Mouse (Mus musculus): Measurements from ENCODE around the gene 2200002D01Rik.

Gene 2200002D01Rik

DNA sequence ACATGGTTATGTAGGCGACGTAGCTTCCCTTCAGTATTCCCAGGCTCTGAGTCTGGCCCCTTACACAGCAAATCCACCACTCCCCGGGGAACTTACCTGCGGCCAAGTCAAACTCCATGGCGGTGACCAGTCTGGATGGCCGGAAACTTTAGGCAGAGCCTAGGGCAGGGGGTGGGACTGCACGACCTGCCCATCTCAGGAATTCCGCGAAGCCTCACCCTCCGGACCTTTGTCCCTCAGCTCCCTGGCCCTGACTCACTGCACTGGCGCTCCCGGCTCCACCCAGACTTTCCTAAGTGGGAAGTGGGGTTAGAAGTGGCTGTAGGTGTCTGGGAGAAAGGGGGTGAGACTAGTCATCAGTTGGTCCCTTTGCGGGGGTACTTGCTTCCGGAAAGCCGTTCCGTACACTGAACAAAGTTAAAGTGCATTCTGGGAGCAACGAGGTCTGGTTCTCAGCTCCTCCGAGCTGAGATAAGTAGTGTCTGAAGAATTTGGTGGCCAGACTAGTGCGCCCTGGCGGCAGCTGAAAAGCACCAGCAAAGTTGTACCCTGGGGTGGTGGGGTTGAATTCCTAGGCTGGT is at the start of gene 2200002D01Rik:
Gene 2200002D01Rik, minus strand, starts transcription at position 206 of the 581 bp plus-strand sequence.
- DNase-seq (ENCODE audit: low spot score), result no peak

DNA sequence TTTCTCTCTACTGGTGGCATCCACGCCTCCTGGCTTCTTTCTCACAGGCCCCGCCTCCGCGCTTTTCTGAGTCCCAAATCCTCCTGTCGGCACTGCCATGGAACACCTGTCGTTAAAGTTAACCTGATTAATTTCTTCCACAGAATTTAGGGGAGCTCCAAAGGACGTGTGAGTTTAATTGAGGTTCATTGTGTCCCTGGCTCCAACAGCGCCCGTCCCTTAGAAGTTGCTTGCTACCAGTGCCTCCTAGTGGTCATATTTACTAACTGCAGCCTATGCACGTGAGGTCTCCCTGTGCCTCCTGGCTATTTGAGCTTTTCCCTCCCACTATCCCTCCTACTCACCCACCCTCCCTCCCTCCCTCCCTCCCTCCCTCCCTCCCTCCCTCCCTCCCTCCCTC is 48.7 kb upstream of the 2200002D01Rik start:
- peak; percentile 15 for DNase-seq (ENCODE audit: low spot score)

DNA sequence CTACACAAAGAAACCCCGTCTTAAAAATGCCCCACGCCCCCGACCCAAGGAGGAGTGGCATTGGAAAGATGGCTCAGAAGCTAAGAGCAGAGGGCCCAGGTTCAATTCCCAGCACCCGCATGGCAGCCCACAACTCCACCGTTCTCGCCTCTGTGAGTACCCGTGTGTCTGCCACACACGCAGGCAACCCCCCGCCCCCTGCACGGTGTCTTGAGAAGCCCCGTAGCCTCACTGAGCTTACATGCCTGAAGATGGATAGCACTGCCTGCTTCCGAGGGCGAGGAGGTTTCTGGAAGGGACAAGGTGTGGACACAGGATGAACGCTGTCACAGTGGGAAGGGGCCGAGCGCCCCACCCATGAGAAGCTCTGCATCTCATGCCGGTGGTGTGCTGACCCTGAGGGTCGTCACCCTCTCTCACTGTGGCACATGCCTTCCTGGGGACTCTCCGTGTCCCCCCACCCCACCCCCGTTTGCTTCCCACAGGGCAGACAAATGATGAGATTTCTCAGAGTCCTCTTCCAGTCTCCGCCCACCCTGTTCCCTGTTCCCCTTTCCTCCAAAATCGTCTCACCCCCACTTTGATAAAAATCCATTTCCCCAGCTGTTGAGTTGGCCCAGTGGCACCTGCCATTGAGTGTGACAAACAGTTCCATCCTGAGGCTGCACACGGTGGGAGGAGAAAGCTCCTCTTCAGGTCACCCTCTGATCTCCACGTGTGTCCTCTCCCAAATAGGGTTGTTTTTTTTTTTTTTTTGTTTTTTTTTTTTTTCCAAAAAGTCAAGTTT is 47.8 kb upstream of the 2200002D01Rik start:
- DNase-seq (ENCODE audit: low spot score), result no peak

DNA sequence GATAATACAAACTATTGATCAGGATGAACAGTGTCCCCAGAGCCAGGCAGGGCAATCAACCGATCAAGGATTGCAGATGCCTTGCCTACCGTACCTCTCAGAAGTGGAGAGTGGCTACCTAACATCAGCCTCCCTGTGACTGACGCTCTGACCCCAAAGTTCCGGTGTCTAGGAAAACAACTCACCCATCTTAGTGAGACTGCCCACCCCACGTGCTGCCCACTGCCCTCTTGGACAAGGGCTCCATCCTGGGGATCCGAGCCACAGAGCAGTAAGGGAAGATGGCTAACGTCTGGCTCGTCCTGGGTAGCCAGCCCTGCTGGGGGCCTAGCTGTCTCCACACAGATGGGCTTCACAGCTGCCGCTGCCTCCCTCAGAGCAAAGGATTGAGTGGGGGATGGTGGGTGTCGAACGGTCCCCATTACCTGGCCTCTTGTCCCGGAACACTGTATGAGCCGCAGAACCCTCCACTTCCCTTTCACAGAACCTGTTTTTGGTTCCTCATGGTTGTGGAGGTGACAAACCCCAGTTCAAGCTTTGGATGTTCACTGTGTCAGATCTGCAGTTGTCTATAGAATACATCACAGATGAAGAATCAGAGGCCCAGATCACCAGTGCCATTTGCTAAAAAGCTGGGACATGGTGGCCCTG is 46.0 kb upstream of the 2200002D01Rik start:
- DNase-seq (ENCODE audit: low spot score), result no peak

DNA sequence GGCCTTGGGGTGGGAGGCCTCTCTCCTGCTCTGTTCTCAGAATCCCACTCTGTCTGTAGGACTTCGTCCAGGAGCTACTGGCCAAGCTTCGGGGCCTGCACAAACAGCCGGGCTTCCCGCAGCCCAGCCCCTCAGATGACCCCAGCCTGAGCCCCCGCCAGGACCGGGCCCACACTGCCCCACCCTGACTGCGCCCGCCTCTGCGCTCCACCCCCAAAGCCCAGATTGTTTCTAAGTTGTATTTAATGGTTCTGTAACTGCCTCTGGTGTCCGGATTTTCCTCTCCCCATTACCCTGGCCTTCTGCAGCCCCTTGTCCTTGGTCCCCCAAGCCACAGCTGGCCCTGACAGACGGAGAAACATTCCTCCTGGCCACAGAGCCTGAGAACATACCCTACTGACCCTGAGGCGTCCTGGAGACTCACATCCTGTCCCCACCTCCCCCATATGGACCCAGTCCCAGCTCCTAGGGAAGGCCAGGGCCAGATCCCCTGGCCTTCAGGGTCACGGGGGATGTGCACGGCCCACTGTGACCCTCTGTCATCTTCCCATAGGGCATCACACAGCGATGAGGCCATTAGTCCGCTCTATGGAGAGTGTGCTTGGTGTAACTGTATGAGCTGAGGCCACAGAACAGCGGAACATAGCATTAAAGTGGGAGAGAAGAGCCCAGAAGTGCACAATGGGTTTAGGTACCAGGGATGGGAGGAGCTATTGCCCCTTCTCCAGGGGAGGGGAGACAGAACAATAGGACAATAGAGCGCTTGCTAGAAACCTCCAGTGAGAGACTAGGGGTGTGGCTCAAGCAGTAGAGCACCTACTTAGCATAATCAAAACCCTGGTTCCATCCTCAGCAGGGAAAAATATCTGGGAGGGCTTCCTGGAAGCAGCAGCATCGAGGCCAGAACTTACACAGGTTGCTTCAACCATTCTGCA is 45.1 kb upstream of the 2200002D01Rik start:
- DNase-seq (ENCODE audit: low spot score), result no peak

DNA sequence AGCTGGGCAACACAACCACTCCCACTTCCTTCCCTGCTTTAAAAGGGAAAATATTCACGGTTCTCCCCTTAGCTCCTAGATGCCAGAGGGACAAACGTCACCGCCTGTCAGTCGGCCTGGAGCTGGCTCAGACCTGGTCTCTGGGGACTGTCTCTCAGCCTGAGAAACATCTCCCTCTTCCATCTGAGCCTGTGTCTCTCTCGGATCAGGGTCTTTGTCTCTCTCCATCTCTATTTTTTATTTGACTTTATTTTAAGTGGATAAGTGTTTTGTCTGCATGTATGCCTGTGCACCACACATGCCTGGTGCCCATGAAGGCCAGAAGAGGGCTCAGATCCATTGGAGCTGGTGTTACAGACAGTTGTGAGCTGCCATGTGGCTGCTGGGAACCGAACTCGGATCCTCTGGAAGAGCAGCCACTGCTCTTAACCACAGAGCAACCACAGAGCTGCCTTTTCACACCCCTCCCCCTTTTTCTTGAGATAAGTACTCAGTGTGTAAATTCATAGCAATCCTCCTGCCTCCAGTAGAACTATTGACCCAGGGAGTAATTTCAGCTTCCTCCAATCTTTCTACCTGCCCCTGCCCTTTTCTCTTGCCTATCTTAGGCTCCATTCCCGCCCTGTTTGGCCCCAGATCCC is 44.3 kb upstream of the 2200002D01Rik start:
- DNase-seq (ENCODE audit: low spot score), result no peak

DNA sequence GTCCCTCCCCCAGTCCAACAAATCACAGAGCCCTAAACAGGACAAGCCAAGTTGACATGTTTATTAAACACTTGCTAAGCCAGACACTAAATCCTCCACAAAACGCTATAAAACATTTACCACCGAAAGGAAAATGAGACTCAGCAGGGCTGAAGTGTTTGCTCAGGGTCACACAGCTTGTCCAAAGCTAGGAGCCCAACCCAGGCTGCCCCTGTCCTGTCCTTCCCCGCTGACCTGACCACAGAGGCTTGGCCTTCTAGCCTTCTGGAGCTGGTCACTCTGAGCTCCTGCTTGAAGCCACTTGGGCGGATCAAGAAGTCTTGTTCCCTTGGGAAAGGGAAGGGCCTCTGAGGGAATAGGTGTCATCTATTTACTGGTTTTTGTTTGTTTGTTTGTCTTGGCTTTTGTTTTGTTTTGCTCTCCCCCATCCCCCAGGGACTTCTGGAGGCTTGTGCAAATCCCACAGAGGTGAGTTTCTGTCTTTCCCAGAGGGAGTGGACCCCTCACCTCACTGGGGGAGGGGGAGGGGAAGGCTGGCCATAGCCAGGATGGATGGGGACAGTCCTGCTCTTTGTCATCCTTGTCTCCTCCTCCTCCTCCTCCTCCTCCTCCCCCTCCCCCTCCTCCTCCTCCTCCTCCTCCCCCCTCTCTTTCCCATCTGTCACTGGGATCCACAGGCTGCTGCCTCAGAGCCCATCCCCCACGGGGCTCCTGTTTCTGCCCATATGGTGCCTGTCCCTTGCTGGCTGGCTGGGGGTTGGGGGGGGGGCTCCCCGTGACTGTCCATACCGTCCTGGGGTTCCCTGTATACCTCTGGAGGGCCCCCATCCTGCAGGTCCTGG is 43.6 kb upstream of the 2200002D01Rik start:
- no peak for DNase-seq (ENCODE audit: low spot score)

DNA sequence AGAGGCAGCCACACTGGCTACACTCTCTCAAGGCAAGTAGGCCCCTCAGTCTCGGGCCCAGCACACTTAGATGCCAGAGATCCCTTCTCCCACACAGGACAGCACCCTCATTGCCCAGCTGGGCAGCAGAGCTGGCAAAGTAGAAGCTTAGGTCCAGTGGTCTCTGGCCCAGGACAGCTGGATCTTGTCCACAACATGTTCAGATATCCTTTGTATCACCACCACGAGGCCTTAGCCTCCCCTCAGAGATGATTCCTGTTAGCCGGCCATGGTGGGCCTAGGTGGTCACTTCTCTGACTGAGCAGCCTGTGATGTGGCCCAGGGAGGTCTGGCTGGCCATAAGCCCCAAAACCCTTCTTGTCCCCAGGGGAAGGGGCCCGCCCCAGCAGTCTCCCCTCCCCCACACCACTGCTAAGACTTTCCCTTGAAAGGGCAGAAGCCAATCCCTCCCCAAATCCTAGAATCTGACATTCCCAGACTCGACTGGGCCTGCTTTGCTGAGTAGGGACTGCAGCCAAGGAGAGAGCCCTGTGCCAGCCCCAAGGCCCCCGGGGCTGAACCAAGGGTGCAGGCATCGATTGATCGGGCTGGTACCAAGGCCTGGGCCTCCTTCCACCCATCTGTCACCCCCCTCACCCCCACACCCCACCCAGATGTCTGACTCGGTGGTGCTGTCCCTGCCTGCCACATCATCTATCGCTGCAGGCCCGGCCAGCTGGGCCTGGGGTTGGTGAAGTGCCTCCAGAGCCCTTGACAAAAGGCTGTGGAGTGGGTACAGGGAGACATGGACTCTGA is 42.6 kb upstream of the 2200002D01Rik start:
- no peak for DNase-seq (ENCODE audit: low spot score)

DNA sequence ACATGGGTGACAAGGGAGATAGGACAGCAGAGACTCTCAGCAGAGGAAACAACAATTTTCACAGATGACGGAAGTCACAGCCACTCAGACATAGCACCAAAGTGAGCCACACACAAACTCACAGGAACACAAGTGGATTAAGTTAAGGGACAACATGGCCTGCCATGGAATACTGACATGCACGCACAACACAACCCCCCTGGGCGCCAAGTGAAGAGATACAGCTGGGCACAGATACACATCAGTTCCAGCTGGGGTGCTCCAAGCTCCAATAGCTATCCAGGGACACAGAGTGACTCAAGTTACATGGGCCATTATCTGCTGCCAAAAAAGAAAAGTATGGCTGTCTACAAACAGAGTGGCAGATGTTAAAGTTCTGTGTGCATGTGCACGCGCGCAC is 41.6 kb upstream of the 2200002D01Rik start:
- no peak for DNase-seq (ENCODE audit: low spot score)

DNA sequence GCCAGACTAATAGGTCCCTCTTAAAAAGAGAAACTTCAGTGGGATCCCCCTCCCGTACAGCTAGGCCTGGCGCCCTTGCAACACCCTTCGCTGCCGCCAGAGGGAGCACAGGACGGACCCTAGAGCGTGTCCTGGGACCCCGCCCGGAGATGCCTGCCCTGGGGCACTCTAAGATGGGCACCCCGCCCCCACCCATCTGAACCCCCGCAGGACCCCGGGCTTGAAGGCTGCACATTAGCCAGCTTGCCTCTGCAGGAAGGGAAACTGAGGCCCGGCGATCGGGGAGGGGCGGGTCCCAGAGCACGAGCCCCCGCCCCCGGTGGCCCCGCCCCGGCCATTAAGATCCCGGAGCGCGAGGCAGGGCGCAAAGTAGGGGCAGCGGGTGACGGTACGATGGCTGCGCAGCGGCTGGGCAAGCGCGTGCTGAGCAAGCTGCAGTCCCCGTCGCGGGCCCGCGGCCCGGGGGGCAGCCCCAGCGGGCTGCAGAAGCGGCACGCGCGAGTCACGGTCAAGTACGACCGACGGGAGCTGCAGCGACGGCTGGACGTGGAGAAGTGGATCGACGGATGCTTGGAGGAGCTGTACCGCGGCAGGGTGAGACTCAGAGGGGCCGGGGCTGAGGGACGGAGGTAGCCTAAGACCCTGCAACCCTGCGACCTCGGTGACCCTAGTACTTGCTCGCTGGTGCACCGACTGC is 40.8 kb upstream of the 2200002D01Rik start, which contains the start of gene Ppp1r14a:
Gene Ppp1r14a, plus strand, starts transcription at position 367 of the 697 bp plus-strand sequence.
- peak; percentile 40 for DNase-seq (ENCODE audit: low spot score)

DNA sequence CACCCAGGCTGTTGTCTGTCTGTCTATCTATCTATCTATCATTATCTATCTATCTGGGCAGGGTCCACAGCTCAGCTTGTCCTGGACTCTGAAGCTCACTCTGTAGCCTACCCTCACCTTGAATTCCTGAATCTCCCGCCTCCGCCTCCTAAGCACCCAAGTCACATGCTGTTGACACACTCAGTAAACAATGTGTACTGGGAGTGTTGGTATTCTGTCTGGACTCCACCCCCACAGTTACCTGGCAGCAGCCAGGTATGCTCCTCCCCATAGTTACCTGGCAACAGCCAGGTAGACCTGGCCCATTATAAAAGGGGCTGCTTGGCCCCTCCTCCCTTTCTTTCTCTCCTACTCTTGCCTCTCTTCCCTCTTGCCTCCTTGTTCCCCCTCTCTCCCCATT is 39.8 kb upstream of the 2200002D01Rik start:
- no peak for DNase-seq (ENCODE audit: low spot score)

DNA sequence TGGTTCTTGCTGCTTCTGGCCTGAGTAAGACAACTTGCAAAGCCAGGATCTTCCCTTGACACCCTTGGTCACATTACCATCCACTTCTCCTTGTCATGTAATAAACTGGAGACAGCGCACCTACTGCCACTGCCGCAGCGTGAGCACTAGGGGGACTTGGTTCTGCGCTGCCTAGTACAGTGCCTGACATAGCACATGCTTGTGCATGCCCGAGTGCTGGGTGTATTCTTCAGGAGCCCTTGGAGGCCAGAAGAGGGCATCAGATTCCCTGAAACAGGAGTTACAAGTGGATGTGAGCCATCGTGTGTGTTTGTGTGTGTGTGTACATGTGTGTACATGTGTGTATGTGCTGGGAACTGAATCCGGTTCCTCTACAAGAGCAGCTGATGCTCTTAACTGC is 39.2 kb upstream of the 2200002D01Rik start:
- no peak for DNase-seq (ENCODE audit: low spot score)

DNA sequence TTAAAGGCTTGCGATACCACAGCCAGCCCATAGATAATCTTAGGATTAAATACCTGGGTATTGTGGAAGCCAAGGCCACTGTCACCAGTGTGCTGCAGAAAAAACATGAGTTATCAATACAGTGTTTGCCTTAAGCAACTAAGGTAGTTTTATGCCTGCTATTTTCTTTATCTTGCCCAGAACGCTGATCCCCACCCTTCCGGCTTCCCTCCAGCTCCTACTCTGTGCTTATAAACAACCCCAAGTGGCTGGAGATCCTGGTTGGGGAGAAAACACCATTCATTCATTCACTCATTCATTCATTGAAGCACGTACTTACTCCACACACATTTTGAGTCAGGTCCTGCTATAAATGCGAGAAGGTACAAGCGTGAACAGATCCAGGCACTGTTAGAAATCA is 36.3 kb upstream of the 2200002D01Rik start:
- DNase-seq (ENCODE audit: low spot score), result no peak

DNA sequence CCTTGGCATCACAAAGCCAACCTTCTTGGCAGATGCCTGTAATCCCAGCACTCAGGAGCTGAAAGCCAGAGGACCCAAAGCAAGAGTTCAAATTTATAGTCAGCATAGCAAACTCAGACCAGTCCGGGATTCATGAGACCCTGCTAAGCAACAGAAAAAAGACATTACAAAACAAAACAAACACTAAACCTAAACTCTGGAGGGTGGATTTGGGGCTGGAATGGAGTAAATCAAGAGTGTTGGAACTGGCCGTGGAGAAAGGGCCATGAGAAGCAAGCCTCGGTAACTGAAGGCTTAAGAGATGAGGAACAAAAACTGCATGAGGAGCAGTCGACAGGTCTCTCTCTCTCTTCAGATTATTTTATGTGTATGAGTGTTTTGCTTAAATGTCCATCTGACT is 35.6 kb upstream of the 2200002D01Rik start:
- DNase-seq (ENCODE audit: low spot score), result no peak

DNA sequence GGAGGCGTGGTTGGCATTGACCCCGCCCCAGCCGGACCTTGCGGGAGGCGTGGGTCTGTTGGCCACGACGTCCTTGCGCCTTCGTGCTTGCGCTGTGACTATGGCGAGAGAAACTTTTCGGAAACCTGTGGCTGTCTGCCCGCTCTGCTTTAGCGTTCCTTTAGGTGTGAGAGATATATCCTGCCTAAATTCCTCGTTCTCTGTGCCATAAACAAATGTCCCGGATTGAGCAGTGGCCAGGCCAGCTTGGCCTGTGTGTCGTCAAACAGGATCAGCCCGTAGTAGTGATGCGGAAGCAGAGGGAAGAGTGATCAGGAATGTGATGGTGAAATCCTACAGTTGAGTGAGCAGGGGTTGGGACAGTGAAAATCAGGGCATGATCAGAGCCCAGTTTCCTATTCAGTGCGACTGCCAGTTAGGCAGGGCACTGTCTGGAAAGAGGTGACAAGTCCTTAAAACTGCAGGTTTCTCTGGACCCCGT is 33.8 kb upstream of the 2200002D01Rik start:
- DNase-seq (ENCODE audit: low spot score), result no peak

DNA sequence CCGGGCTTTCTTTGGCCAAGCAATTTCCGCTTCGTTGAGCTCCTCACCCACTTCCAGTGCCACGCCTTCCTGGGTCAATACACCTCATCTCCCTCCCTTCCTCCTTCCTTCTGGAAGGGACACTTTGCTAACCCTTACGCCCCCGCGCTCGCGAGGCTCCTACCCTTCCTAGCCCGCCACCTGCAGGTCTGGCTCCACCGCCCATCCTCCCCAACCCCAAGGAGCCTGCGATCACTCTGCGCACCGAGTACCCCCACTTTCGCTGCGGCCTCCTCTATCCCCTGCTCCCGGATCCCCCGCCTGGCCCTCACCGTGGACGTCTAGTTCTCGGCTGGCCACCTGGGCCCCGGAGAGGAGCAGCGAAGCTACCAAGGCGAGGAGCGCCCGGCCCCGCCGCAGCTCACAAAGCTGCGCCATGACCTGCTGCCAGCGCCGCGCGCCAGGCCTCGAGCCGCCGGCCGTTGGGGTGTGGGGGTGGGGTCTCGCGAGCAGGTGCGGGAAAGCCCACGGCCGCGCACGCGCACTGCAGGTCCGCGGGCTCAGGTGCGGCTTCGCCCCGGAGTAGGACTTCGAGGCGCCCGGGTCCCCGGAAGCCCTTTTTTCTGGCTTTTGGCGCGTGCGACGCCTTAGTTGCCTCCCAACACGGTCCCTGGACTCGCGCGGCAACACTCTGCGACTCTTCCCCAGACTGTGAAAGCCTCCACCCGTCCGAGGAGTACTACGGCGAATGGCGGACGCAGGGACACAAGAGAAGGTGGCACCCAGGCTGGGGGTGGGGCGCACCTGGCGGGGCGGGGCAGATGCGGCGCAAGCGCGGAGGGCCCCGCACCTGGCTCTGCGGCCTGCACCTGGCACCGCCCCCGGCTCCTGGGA is 33.2 kb upstream of the 2200002D01Rik start, which contains the start of gene Spint2:
Gene Spint2, minus strand, starts transcription at position 712 of the 873 bp plus-strand sequence.
- peak; percentile 19 for DNase-seq (ENCODE audit: low spot score)

DNA sequence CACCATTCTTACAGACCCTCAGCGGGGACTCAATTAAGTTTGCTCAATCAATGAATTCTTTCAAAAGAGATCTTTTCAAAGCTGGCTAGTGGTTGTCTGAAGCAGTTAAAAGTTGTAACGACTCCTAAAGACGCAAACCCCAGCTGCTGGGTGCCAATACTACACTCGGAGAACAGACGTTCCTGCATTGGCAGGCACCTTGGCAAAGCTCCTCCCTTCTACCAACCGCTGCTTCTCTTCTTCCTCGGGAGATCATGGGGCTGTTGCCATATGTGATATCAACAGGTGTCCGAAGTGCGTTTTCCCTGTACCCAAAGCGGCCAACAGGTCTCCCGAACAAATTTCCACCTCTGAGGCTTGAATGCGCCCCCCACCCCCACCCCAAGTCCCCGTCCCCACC is 32.5 kb upstream of the 2200002D01Rik start:
- DNase-seq (ENCODE audit: low spot score), result no peak

DNA sequence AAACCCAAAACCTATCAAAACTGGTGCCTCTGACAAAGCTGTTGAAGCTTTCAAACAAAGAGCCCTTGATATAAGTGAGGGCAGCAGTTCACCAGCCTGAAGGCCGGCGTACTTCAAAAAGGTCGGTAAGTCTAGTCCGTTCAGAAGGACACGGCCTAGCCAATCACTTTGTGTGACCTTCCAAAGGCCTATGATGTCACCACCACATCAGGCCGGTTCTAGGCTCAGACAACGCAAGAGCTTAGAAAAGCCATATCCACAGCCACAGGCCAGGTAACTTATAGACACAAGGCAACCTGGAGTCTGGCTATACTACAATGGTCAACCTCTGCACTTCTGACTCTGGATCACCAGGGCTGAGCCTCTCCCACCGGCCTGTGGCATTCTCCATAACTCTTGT is 31.7 kb upstream of the 2200002D01Rik start:
- no peak for DNase-seq (ENCODE audit: low spot score)

Measured in spleen, adult 12 weeks (tissue).